Comparison of ENCODE assay signal across 9 mouse cellular contexts in genomic region chr12:79936698-79937097, GRCm38 (mm10).
A peak's percentile ranks its signal among the peaks of the same experiment; 100 is the strongest.
DNase-seq lines count a peak whose midpoint lies in the region; ATAC-seq and TF ChIP-seq lines count a peak whose summit lies in the region.
"Had no signal": no experiment of that assay in that cellular context is flagged by ENCODE, and none has a peak within 500 bp of the region (broad histone marks: within the 10 kb centered on the region; RNA-seq: fewer than 3 reads in every experiment).

No protein-coding gene starts in this region.

- H3K27me3 ChIP-seq in lung, embryonic 15.5 days = no peaks in the 10 kb centered on the region
- H3K27me3 ChIP-seq in heart, embryonic 13.5 days (replicated peaks) = no peaks in the 10 kb centered on the region
- no peaks in the 10 kb centered on the region for H3K27me3 ChIP-seq in stomach, embryonic 16.5 days (ENCODE audit: control insufficient read depth, insufficient read depth, low read length)

- H3K4me3 ChIP-seq in lung, embryonic 15.5 days = no peak overlapping the region
- no peak overlapping the region for H3K4me3 ChIP-seq in lung, adult 2 months (replicated peaks; ENCODE audit: extremely low read depth, low read depth, low read length)
- H3K4me3 ChIP-seq in heart, embryonic 13.5 days = no peak overlapping the region
- H3K4me3 ChIP-seq in stomach, embryonic 16.5 days (replicated peaks; ENCODE audit: low read length) = no peak overlapping the region

- no peak overlapping the region for H3K4me2 ChIP-seq in lung, embryonic 15.5 days
- H3K4me2 ChIP-seq in heart, embryonic 13.5 days = no peak overlapping the region
- 0 out of 2 replicates have a peak overlapping the region, but pooled peaks have one; percentile 5 for H3K4me2 ChIP-seq in stomach, embryonic 16.5 days (ENCODE audit: low read depth, low read length)

- no peak for DNase-seq in lung, adult 2 months
- peak; percentile 59 for DNase-seq in kidney, postnatal 10 days
- no peak for DNase-seq in ovary, adult 18-20 months (ENCODE audit: low spot score)
- no peak for DNase-seq in layer of hippocampus, adult 11-12 months (ENCODE audit: low spot score)

- no peak for ATAC-seq in lung, embryonic 15.5 days (ENCODE audit: borderline replicate concordance, extremely low read depth, low FRiP score, low TSS enrichment)
- no peak; the same call in 1 of the 2 replicates for ATAC-seq in heart, embryonic 13.5 days (ENCODE audit: extremely low read depth, insufficient number of reproducible peaks, low FRiP score, low TSS enrichment)
- ATAC-seq in stomach, embryonic 16.5 days (ENCODE audit: insufficient read depth, low FRiP score) = peak; percentile 82; the same call in 1 of the 2 replicates
- no peak for ATAC-seq in megakaryocyte, adult 5-6 weeks (ENCODE audit: poor library complexity, severe bottlenecking)

- WGBS in lung, embryonic 15.5 days = 12% methylated on average over 5 of the region's 5 CpGs
- WGBS in lung, adult 2 months = 27% methylated on average over 5 of the region's 5 CpGs
- 37% methylated on average over 5 of the region's 5 CpGs for WGBS in heart, embryonic 13.5 days
- 26% methylated on average over 5 of the region's 5 CpGs for WGBS in stomach, embryonic 16.5 days

- H3K9me3 ChIP-seq in lung, embryonic 15.5 days = no peaks in the 10 kb centered on the region
- H3K9me3 ChIP-seq in heart, embryonic 13.5 days = no peaks in the 10 kb centered on the region
- no peaks in the 10 kb centered on the region; the same call in 1 of the 2 replicates for H3K9me3 ChIP-seq in stomach, embryonic 16.5 days (replicated peaks; ENCODE audit: control insufficient read depth, low read length)
- H3K9me3 ChIP-seq: G1E had no signal

- no peak for TF ChIP-seq POLR2A in lung, adult 2 months (IDR thresholded peaks at IDR 0.05; ENCODE audit: borderline replicate concordance, extremely low read depth, low read depth, low read length)

- H3K36me3 ChIP-seq in lung, embryonic 15.5 days = no peaks in the 10 kb centered on the region
- H3K36me3 ChIP-seq in heart, embryonic 13.5 days = no peaks in the 10 kb centered on the region
- no peaks in the 10 kb centered on the region for H3K36me3 ChIP-seq in stomach, embryonic 16.5 days (ENCODE audit: control insufficient read depth, insufficient read depth, low read length)
- H3K36me3 ChIP-seq: G1E had no signal

- no peak overlapping the region for H3K9ac ChIP-seq in lung, embryonic 15.5 days
- no peak overlapping the region for H3K9ac ChIP-seq in heart, embryonic 13.5 days
- H3K9ac ChIP-seq in stomach, embryonic 16.5 days (ENCODE audit: low read length) = peak overlapping the region; percentile 38; the same call in 1 of the 2 replicates

- no peak for TF ChIP-seq CTCF in lung, adult 2 months (IDR thresholded peaks at IDR 0.05; ENCODE audit: insufficient read depth, low read length)

- peak overlapping the region; percentile 72 for H3K27ac ChIP-seq in lung, embryonic 15.5 days
- peak overlapping the region; percentile 85 for H3K27ac ChIP-seq in heart, embryonic 13.5 days (replicated peaks)
- H3K27ac ChIP-seq in stomach, embryonic 16.5 days (ENCODE audit: low read length) = peak overlapping the region; percentile 90

- peaks cover 41% of the 10 kb centered on the region for H3K4me1 ChIP-seq in lung, embryonic 15.5 days
- peaks cover 6% of the 10 kb centered on the region for H3K4me1 ChIP-seq in lung, adult 2 months (ENCODE audit: control insufficient read depth, insufficient read depth, low read length)
- peaks cover 43% of the 10 kb centered on the region for H3K4me1 ChIP-seq in heart, embryonic 13.5 days
- peaks cover 16% of the 10 kb centered on the region for H3K4me1 ChIP-seq in stomach, embryonic 16.5 days (ENCODE audit: control insufficient read depth, insufficient read depth, low read length)
